Mouse (Mus musculus): Measurements from ENCODE around the gene Susd4.

GRCm38 (mm10) chr1:182856636-182857035, 93.0 kb downstream of the Susd4 start:
- TF ChIP-seq POLR2A (IDR thresholded peaks at IDR 0.05; ENCODE audit: control insufficient read depth, extremely low read depth, insufficient read depth, low read length, poor library complexity) (no peak), CTCF (IDR thresholded peaks at IDR 0.05; ENCODE audit: borderline replicate concordance, control insufficient read depth, extremely low read depth, insufficient read depth, low read length, poor library complexity) (no peak)

Data from thymus, adult 2 months (tissue).